Mouse (Mus musculus) liver, postnatal 0 days (tissue): ENCODE results near the gene Cryaa.

Experiments
- CTCF ChIP-seq: sonication (generic); IDR thresholded peaks from 2 replicates; pipeline ENCODE4 v1.5.1; 2016; ENCODE audit warnings: antibody characterized with exemption, low read depth
- EP300 ChIP-seq: IDR thresholded peaks from 2 replicates; pipeline ENCODE4 v1.6.1; 2016; ENCODE audit warnings: antibody characterized with exemption, low read depth, mild to moderate bottlenecking

DNA sequence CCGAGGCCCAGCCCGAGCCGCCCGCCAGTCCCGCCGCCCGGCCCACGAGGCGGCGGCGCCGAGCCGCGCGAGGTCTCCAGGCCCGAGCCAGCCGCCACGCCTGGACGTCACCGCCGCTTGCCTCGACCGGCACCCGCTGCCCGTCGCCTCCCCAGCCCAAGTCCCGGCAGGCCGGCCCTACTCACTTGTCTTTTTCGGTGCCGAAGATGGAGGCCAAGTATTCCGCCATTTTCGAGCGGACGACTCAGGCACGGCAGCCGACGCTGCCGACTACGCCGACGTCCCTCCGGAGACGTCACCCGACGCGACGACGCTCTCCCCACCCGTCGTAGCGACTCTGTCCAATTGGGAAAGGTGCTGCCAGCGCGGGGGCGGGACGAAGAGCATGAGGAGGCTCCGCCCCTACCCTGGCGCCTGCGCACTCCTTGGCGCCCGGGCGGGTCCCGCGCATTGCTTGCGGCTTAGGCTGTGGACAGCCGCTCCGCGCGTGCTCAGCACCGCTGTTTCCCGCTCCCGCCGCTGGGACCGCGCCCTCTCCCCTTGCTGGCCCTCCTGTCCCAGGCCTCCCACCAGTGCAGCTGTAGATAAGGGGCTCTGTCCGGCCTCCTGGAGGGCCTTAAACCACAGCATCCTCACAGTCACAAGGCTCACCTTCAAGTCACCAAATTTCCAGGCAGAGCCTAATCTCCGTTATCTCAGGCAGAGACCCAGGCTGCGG is 19.0 kb upstream of the Cryaa start, which contains the start of gene U2af1:
- TF ChIP-seq CTCF, result no peak
- no peak for TF ChIP-seq EP300
